ENCODE assay signal across 19 mouse cellular contexts in genomic region chr14:72942571-72942970, GRCm38 (mm10).
DNase-seq lines count a peak whose midpoint lies in the region; ATAC-seq and TF ChIP-seq lines count a peak whose summit lies in the region.
"Had no signal": no experiment of that assay in that cellular context is flagged by ENCODE, and none has a peak within 500 bp of the region (broad histone marks: within the 10 kb centered on the region; RNA-seq: fewer than 3 reads in every experiment).

No protein-coding gene starts in this region.

- no peak overlapping the region for H3K4me3 ChIP-seq in forebrain, embryonic 10.5 days
- no peak overlapping the region for H3K4me3 ChIP-seq in hindbrain, postnatal 0 days (ENCODE audit: low read length)
- H3K4me3 ChIP-seq in midbrain, embryonic 11.5 days (ENCODE audit: low read depth, low read length), result no peak overlapping the region
- H3K4me3 ChIP-seq: embryonic facial prominence, embryonic 10.5 days; embryonic facial prominence, embryonic 12.5 days; forebrain, embryonic 13.5 days; forebrain, embryonic 15.5 days had no signal

- no peaks in the 10 kb centered on the region for H3K9me3 ChIP-seq in forebrain, embryonic 10.5 days
- H3K9me3 ChIP-seq in hindbrain, postnatal 0 days (ENCODE audit: low read length), result no peaks in the 10 kb centered on the region
- no peaks in the 10 kb centered on the region for H3K9me3 ChIP-seq in midbrain, embryonic 11.5 days (ENCODE audit: control insufficient read depth, low read length)
- H3K9me3 ChIP-seq: embryonic facial prominence, embryonic 10.5 days; embryonic facial prominence, embryonic 12.5 days; forebrain, embryonic 13.5 days; forebrain, embryonic 15.5 days had no signal

- no peak overlapping the region for H3K9ac ChIP-seq in hindbrain, postnatal 0 days (replicated peaks; ENCODE audit: low read length)
- H3K9ac ChIP-seq in midbrain, embryonic 11.5 days (ENCODE audit: low read length), result no peak overlapping the region
- H3K9ac ChIP-seq: embryonic facial prominence, embryonic 12.5 days; forebrain, embryonic 13.5 days; forebrain, embryonic 15.5 days; forebrain, postnatal 0 days had no signal

- no peak for TF ChIP-seq CTCF in hindbrain, postnatal 0 days (IDR thresholded peaks at IDR 0.05; ENCODE audit: low read depth)

- no peaks in the 10 kb centered on the region for H3K36me3 ChIP-seq in forebrain, embryonic 10.5 days (replicated peaks)
- no peaks in the 10 kb centered on the region for H3K36me3 ChIP-seq in hindbrain, postnatal 0 days (ENCODE audit: insufficient read depth, low read length)
- H3K36me3 ChIP-seq in midbrain, embryonic 11.5 days (ENCODE audit: control insufficient read depth, insufficient read depth, low read length), result no peaks in the 10 kb centered on the region
- H3K36me3 ChIP-seq: embryonic facial prominence, embryonic 10.5 days; embryonic facial prominence, embryonic 12.5 days; forebrain, embryonic 15.5 days had no signal

- no peak overlapping the region for H3K27ac ChIP-seq in forebrain, embryonic 10.5 days
- H3K27ac ChIP-seq in hindbrain, postnatal 0 days, result no peak overlapping the region
- no peak overlapping the region for H3K27ac ChIP-seq in midbrain, embryonic 11.5 days (ENCODE audit: low read depth, low read length)
- H3K27ac ChIP-seq: embryonic facial prominence, embryonic 10.5 days; embryonic facial prominence, embryonic 12.5 days; forebrain, embryonic 13.5 days; forebrain, embryonic 15.5 days had no signal

- ATAC-seq in hindbrain, postnatal 0 days, result no peak
- ATAC-seq in midbrain, embryonic 11.5 days (ENCODE audit: low FRiP score), result no peak
- ATAC-seq: forebrain, embryonic 13.5 days; forebrain, embryonic 15.5 days; forebrain, postnatal 0 days had no signal

- WGBS in forebrain, embryonic 10.5 days, result 94% methylated on average over 2 of the region's 2 CpGs
- 83% methylated on average over 2 of the region's 2 CpGs for WGBS in hindbrain, postnatal 0 days
- 87% methylated on average over 2 of the region's 2 CpGs for WGBS in midbrain, embryonic 11.5 days

- no peaks in the 10 kb centered on the region for H3K27me3 ChIP-seq in forebrain, embryonic 10.5 days (ENCODE audit: poor library complexity, severe bottlenecking)
- no peaks in the 10 kb centered on the region for H3K27me3 ChIP-seq in hindbrain, postnatal 0 days (ENCODE audit: insufficient read depth, low read length)
- H3K27me3 ChIP-seq in midbrain, embryonic 11.5 days (ENCODE audit: control insufficient read depth, insufficient read depth, low read length), result no peaks in the 10 kb centered on the region
- H3K27me3 ChIP-seq: embryonic facial prominence, embryonic 12.5 days; forebrain, embryonic 13.5 days; forebrain, embryonic 15.5 days had no signal

- H3K4me1 ChIP-seq in forebrain, embryonic 10.5 days, result no peaks in the 10 kb centered on the region
- no peaks in the 10 kb centered on the region for H3K4me1 ChIP-seq in hindbrain, postnatal 0 days (ENCODE audit: insufficient read depth, low read length)
- H3K4me1 ChIP-seq in midbrain, embryonic 11.5 days (ENCODE audit: control insufficient read depth, insufficient read depth, low read length), result no peaks in the 10 kb centered on the region
- H3K4me1 ChIP-seq: embryonic facial prominence, embryonic 10.5 days; embryonic facial prominence, embryonic 12.5 days; forebrain, embryonic 13.5 days; forebrain, embryonic 15.5 days had no signal

- no peak overlapping the region for H3K4me2 ChIP-seq in hindbrain, postnatal 0 days (ENCODE audit: low read depth, low read length)
- H3K4me2 ChIP-seq in midbrain, embryonic 11.5 days, result no peak overlapping the region
- H3K4me2 ChIP-seq: embryonic facial prominence, embryonic 12.5 days; forebrain, embryonic 13.5 days; forebrain, embryonic 15.5 days had no signal

- DNase-seq in 3T3-L1 (ENCODE audit: low read depth, low spot score), result peak; percentile 8
- peak; percentile 53 for DNase-seq in 416B (ENCODE audit: low read depth)
- DNase-seq in NIH3T3 (ENCODE audit: low read depth), result peak; percentile 60
- DNase-seq in fibroblast of lung, adult 2 months (ENCODE audit: low read depth), result peak; percentile 35
- DNase-seq in forebrain, embryonic 10.5 days (ENCODE audit: extremely low spot score, low spot score), result no peak
- no peak for DNase-seq in hindbrain, postnatal 0 days (ENCODE audit: low spot score)
- DNase-seq in midbrain, embryonic 11.5 days (ENCODE audit: low spot score, missing footprints), result no peak
- DNase-seq: adrenal gland, adult 8-10 months; adrenal gland, postnatal 25 days; cerebellum, adult 11-12 months; cerebellum, adult 2 months; cerebellum, adult 9-10 months; cerebellum, postnatal 10 days; cerebellum, postnatal 25 days; forebrain, postnatal 0 days had no signal

Comparison
In these comparisons a context has a peak if more than half of its experiments do, and no peak if none do; other contexts are left out.
1. DNase-seq: peak in 3T3-L1 (single experiment), 416B (single experiment), NIH3T3 (single experiment) and fibroblast of lung, adult 2 months (single experiment); none in forebrain, embryonic 10.5 days (single experiment), hindbrain, postnatal 0 days (single experiment) and midbrain, embryonic 11.5 days (single experiment).